Mouse (Mus musculus): ENCODE data around the gene Marveld1. TPM values are rescaled to one million over a fixed set of nuclear protein-coding genes. Genes with fewer than 3 reads are reported as not detected.
A peak's percentile ranks its signal among the peaks of the same experiment; 100 is the strongest.

The Marveld1 gene
- polyA plus RNA-seq, 1 experiment from 2014 or later = 7.3 TPM

GRCm38 (mm10) chr19:42136126-42136525, 11.1 kb upstream of the Marveld1 start:
- H3K4me1 ChIP-seq (ENCODE audit: control insufficient read depth, insufficient read depth, low read length) = no peaks in the 10 kb centered on the region
- no peak overlapping the region for H3K4me2 ChIP-seq (ENCODE audit: low read depth, low read length)
- H3K9me3 ChIP-seq (replicated peaks; ENCODE audit: control insufficient read depth, low read length) = no peaks in the 10 kb centered on the region
- ATAC-seq (replicated peaks; ENCODE audit: extremely low read depth, insufficient read depth, low FRiP score) = no peak
- no peak overlapping the region for H3K27ac ChIP-seq (ENCODE audit: low read length)
- no peaks in the 10 kb centered on the region for H3K27me3 ChIP-seq (ENCODE audit: control insufficient read depth, insufficient read depth, low read length)
- no peaks in the 10 kb centered on the region for H3K36me3 ChIP-seq (ENCODE audit: control insufficient read depth, insufficient read depth)
- H3K9ac ChIP-seq (ENCODE audit: low read length) = no peak overlapping the region
- no peak overlapping the region for H3K4me3 ChIP-seq (ENCODE audit: low read length)
- WGBS = 46% methylated on average over 5 of the region's 5 CpGs

- ATAC-seq (replicated peaks; ENCODE audit: extremely low read depth, insufficient read depth, low FRiP score) = no peak
- no peak overlapping the region for H3K27ac ChIP-seq (ENCODE audit: low read length)
- no peak overlapping the region for H3K9ac ChIP-seq (ENCODE audit: low read length)
- H3K4me3 ChIP-seq (ENCODE audit: low read length) = no peak overlapping the region
- H3K4me2 ChIP-seq (ENCODE audit: low read depth, low read length) = no peak overlapping the region
- 88% methylated on average over 4 of the region's 4 CpGs for WGBS
- no peaks in the 10 kb centered on the region for H3K9me3 ChIP-seq (replicated peaks; ENCODE audit: control insufficient read depth, low read length)
- H3K36me3 ChIP-seq (ENCODE audit: control insufficient read depth, insufficient read depth) = no peaks in the 10 kb centered on the region
- no peaks in the 10 kb centered on the region for H3K4me1 ChIP-seq (ENCODE audit: control insufficient read depth, insufficient read depth, low read length)
- H3K27me3 ChIP-seq (ENCODE audit: control insufficient read depth, insufficient read depth, low read length) = no peaks in the 10 kb centered on the region
Observed at GRCm38 (mm10) chr19:42137167-42137672, 10.0 kb upstream of the Marveld1 start.

- Histone ChIP-seq H3K9ac (ENCODE audit: low read length) (no peak overlapping the region), H3K27me3 (ENCODE audit: control insufficient read depth, insufficient read depth, low read length) (no peaks in the 10 kb centered on the region), H3K4me2 (ENCODE audit: low read depth, low read length) (no peak overlapping the region), H3K36me3 (ENCODE audit: control insufficient read depth, insufficient read depth) (no peaks in the 10 kb centered on the region), H3K9me3 (replicated peaks; ENCODE audit: control insufficient read depth, low read length) (no peaks in the 10 kb centered on the region), H3K4me3 (ENCODE audit: low read length) (no peak overlapping the region), H3K4me1 (ENCODE audit: control insufficient read depth, insufficient read depth, low read length) (no peaks in the 10 kb centered on the region), H3K27ac (ENCODE audit: low read length) (no peak overlapping the region)
- 84% methylated on average over 15 of the region's 15 CpGs for WGBS
- no peak for ATAC-seq (replicated peaks; ENCODE audit: extremely low read depth, insufficient read depth, low FRiP score)
Observed at GRCm38 (mm10) chr19:42138517-42139285, 8.5 kb upstream of the Marveld1 start.

GRCm38 (mm10) chr19:42139724-42140517, 7.3 kb upstream of the Marveld1 start:
- ATAC-seq (replicated peaks; ENCODE audit: extremely low read depth, insufficient read depth, low FRiP score) = no peak
- Histone ChIP-seq H3K4me2 (ENCODE audit: low read depth, low read length) (no peak overlapping the region), H3K27ac (ENCODE audit: low read length) (no peak overlapping the region), H3K4me1 (ENCODE audit: control insufficient read depth, insufficient read depth, low read length) (peaks cover 6% of the 10 kb centered on the region), H3K4me3 (ENCODE audit: low read length) (no peak overlapping the region), H3K36me3 (ENCODE audit: control insufficient read depth, insufficient read depth) (no peaks in the 10 kb centered on the region), H3K9ac (ENCODE audit: low read length) (no peak overlapping the region), H3K27me3 (ENCODE audit: control insufficient read depth, insufficient read depth, low read length) (no peaks in the 10 kb centered on the region), H3K9me3 (replicated peaks; ENCODE audit: control insufficient read depth, low read length) (no peaks in the 10 kb centered on the region)
- WGBS = 62% methylated on average over 5 of the region's 5 CpGs

- no peaks in the 10 kb centered on the region for H3K36me3 ChIP-seq (ENCODE audit: control insufficient read depth, insufficient read depth)
- no peak overlapping the region for H3K27ac ChIP-seq (ENCODE audit: low read length)
- H3K9ac ChIP-seq (ENCODE audit: low read length) = no peak overlapping the region
- no peak overlapping the region for H3K4me2 ChIP-seq (ENCODE audit: low read depth, low read length)
- H3K4me1 ChIP-seq (ENCODE audit: control insufficient read depth, insufficient read depth, low read length) = peaks cover 8% of the 10 kb centered on the region
- no peaks in the 10 kb centered on the region for H3K27me3 ChIP-seq (ENCODE audit: control insufficient read depth, insufficient read depth, low read length)
- no peaks in the 10 kb centered on the region for H3K9me3 ChIP-seq (replicated peaks; ENCODE audit: control insufficient read depth, low read length)
- no peak for ATAC-seq (replicated peaks; ENCODE audit: extremely low read depth, insufficient read depth, low FRiP score)
- WGBS = 75% methylated on average over 3 of the region's 3 CpGs
- no peak overlapping the region for H3K4me3 ChIP-seq (ENCODE audit: low read length)
Observed at GRCm38 (mm10) chr19:42141998-42142397, 5.2 kb upstream of the Marveld1 start.

- H3K4me2 ChIP-seq (ENCODE audit: low read depth, low read length) = no peak overlapping the region
- no peak for ATAC-seq (replicated peaks; ENCODE audit: extremely low read depth, insufficient read depth, low FRiP score)
- H3K9ac ChIP-seq (ENCODE audit: low read length) = no peak overlapping the region
- H3K27me3 ChIP-seq (ENCODE audit: control insufficient read depth, insufficient read depth, low read length) = no peaks in the 10 kb centered on the region
- no peak overlapping the region for H3K4me3 ChIP-seq (ENCODE audit: low read length)
- no peaks in the 10 kb centered on the region for H3K36me3 ChIP-seq (ENCODE audit: control insufficient read depth, insufficient read depth)
- 76% methylated on average over 2 of the region's 2 CpGs for whole genome bisulfite sequencing
- no peaks in the 10 kb centered on the region for H3K9me3 ChIP-seq (replicated peaks; ENCODE audit: control insufficient read depth, low read length)
- H3K4me1 ChIP-seq (ENCODE audit: control insufficient read depth, insufficient read depth, low read length) = peaks cover 9% of the 10 kb centered on the region
- H3K27ac ChIP-seq (ENCODE audit: low read length) = no peak overlapping the region
Observed at GRCm38 (mm10) chr19:42142757-42143156, 4.4 kb upstream of the Marveld1 start.

- Histone ChIP-seq H3K4me1 (ENCODE audit: control insufficient read depth, insufficient read depth, low read length) (peaks cover 16% of the 10 kb centered on the region), H3K27me3 (ENCODE audit: control insufficient read depth, insufficient read depth, low read length) (no peaks in the 10 kb centered on the region), H3K27ac (ENCODE audit: low read length) (peak overlapping the region; percentile 48; the same call in 1 of the 2 replicates), H3K4me2 (ENCODE audit: low read depth, low read length) (no peak overlapping the region), H3K4me3 (ENCODE audit: low read length) (no peak overlapping the region), H3K36me3 (ENCODE audit: control insufficient read depth, insufficient read depth) (no peaks in the 10 kb centered on the region), H3K9ac (ENCODE audit: low read length) (no peak overlapping the region), H3K9me3 (replicated peaks; ENCODE audit: control insufficient read depth, low read length) (no peaks in the 10 kb centered on the region)
- no peak for ATAC-seq (replicated peaks; ENCODE audit: extremely low read depth, insufficient read depth, low FRiP score)
- 34% methylated on average over 6 of the region's 6 CpGs for WGBS
Observed at GRCm38 (mm10) chr19:42144067-42144466, 3.1 kb upstream of the Marveld1 start.

GRCm38 (mm10) chr19:42144541-42145167, 2.5 kb upstream of the Marveld1 start:
- Histone ChIP-seq H3K9ac (ENCODE audit: low read length) (no peak overlapping the region), H3K27ac (ENCODE audit: low read length) (peak overlapping the region; percentile 45; the same call in 1 of the 2 replicates), H3K9me3 (replicated peaks; ENCODE audit: control insufficient read depth, low read length) (no peaks in the 10 kb centered on the region), H3K36me3 (ENCODE audit: control insufficient read depth, insufficient read depth) (no peaks in the 10 kb centered on the region), H3K4me1 (ENCODE audit: control insufficient read depth, insufficient read depth, low read length) (peaks cover 22% of the 10 kb centered on the region), H3K4me2 (ENCODE audit: low read depth, low read length) (no peak overlapping the region), H3K27me3 (ENCODE audit: control insufficient read depth, insufficient read depth, low read length) (no peaks in the 10 kb centered on the region), H3K4me3 (ENCODE audit: low read length) (no peak overlapping the region)
- no peak for ATAC-seq (replicated peaks; ENCODE audit: extremely low read depth, insufficient read depth, low FRiP score)
- WGBS = 29% methylated on average over 8 of the region's 8 CpGs

Measured in heart, embryonic 16.5 days (tissue).